Mouse (Mus musculus): Measurements from ENCODE around the gene Cdyl.
A peak's percentile ranks its signal among the peaks of the same experiment; 100 is the strongest.

Gene Cdyl

GRCm38 (mm10) chr13:35760372-35760771, 100.7 kb downstream of the Cdyl start:
- no peak for DNase-seq (ENCODE audit: low read depth)

- DNase-seq (ENCODE audit: low read depth): no peak
Measured at GRCm38 (mm10) chr13:35764559-35764958, 104.9 kb downstream of the Cdyl start.

GRCm38 (mm10) chr13:35765817-35766216, 106.2 kb downstream of the Cdyl start:
- DNase-seq (ENCODE audit: low read depth): no peak

GRCm38 (mm10) chr13:35769673-35770072, 110.0 kb downstream of the Cdyl start:
- no peak for DNase-seq (ENCODE audit: low read depth)

GRCm38 (mm10) chr13:35770421-35770820, 110.8 kb downstream of the Cdyl start:
- no peak for DNase-seq (ENCODE audit: low read depth)

- peak; percentile 53 for DNase-seq (ENCODE audit: low read depth)
Measured at GRCm38 (mm10) chr13:35771968-35772382, 112.3 kb downstream of the Cdyl start.

GRCm38 (mm10) chr13:35773763-35774162, 114.1 kb downstream of the Cdyl start:
- peak; percentile 51 for DNase-seq (ENCODE audit: low read depth)

GRCm38 (mm10) chr13:35776123-35776522, 116.5 kb downstream of the Cdyl start:
- no peak for DNase-seq (ENCODE audit: low read depth)

GRCm38 (mm10) chr13:35780714-35781113, 121.1 kb downstream of the Cdyl start:
- DNase-seq (ENCODE audit: low read depth): no peak

GRCm38 (mm10) chr13:35781755-35782154, 122.1 kb downstream of the Cdyl start:
- DNase-seq (ENCODE audit: low read depth): peak; percentile 49

- DNase-seq (ENCODE audit: low read depth): peak; percentile 76
Measured at GRCm38 (mm10) chr13:35782949-35783348, 123.3 kb downstream of the Cdyl start.

GRCm38 (mm10) chr13:35783576-35783975, 123.9 kb downstream of the Cdyl start:
- DNase-seq (ENCODE audit: low read depth): no peak

- DNase-seq (ENCODE audit: low read depth): no peak
Measured at GRCm38 (mm10) chr13:35784281-35784680, 124.6 kb downstream of the Cdyl start.

GRCm38 (mm10) chr13:35785330-35785939, 125.8 kb downstream of the Cdyl start:
- no peak for DNase-seq (ENCODE audit: low read depth)

GRCm38 (mm10) chr13:35786726-35787399, 127.2 kb downstream of the Cdyl start:
- no peak for DNase-seq (ENCODE audit: low read depth)

GRCm38 (mm10) chr13:35789577-35789976, 129.9 kb downstream of the Cdyl start:
- no peak for DNase-seq (ENCODE audit: low read depth)

GRCm38 (mm10) chr13:35790431-35790830, 130.8 kb downstream of the Cdyl start:
- no peak for DNase-seq (ENCODE audit: low read depth)

- DNase-seq (ENCODE audit: low read depth): no peak
Measured at GRCm38 (mm10) chr13:35794309-35794708, 134.7 kb downstream of the Cdyl start.

- no peak for DNase-seq (ENCODE audit: low read depth)
Measured at GRCm38 (mm10) chr13:35794774-35795173, 135.1 kb downstream of the Cdyl start.

GRCm38 (mm10) chr13:35795887-35796286, 136.3 kb downstream of the Cdyl start:
- no peak for DNase-seq (ENCODE audit: low read depth)

- DNase-seq (ENCODE audit: low read depth): no peak
Measured at GRCm38 (mm10) chr13:35796352-35796751, 136.7 kb downstream of the Cdyl start.

GRCm38 (mm10) chr13:35797811-35798522, 138.3 kb downstream of the Cdyl start:
- DNase-seq (ENCODE audit: low read depth): no peak

GRCm38 (mm10) chr13:35798645-35799044, 139.0 kb downstream of the Cdyl start:
- DNase-seq (ENCODE audit: low read depth): peak; percentile 39

Measured in 416B (cell line).